Mouse (Mus musculus) limb, embryonic 10.5 days (tissue): ENCODE measurements around the gene Clasp1. TPM values are rescaled to one million over a fixed set of nuclear protein-coding genes. Genes with fewer than 3 reads are reported as not detected.

Experiments
- DNase-seq: peaks from one replicate; pipeline ENCODE4 v3.0.0-alpha.2; 2017; ENCODE audit warnings: low spot score
- H3K27ac ChIP-seq: fragments of 300-500 bp; sonication (generic); 2 replicates; pipeline ENCODE4 v1.5.1; 2016; ENCODE audit warnings: mild to moderate bottlenecking
- H3K27me3 ChIP-seq: fragments of 300-500 bp; sonication (generic); 2 replicates; pipeline ENCODE4 v1.6.1; 2016; ENCODE audit warnings: low read depth, mild to moderate bottlenecking; ENCODE audit not compliant: poor library complexity, severe bottlenecking
- H3K36me3 ChIP-seq: fragments of 300-500 bp; sonication (generic); 2 replicates; pipeline ENCODE4 v1.6.1; 2016; ENCODE audit warnings: mild to moderate bottlenecking, moderate library complexity
- H3K4me1 ChIP-seq: fragments of 300-500 bp; sonication (generic); 2 replicates; pipeline ENCODE4 v1.6.1; 2016
- H3K4me3 ChIP-seq: fragments of 300-500 bp; sonication (generic); 2 replicates; pipeline ENCODE4 v1.5.1; 2016; ENCODE audit warnings: mild to moderate bottlenecking, moderate library complexity
- H3K9me3 ChIP-seq: fragments of 300-500 bp; sonication (generic); replicated peaks from 2 replicates; pipeline ENCODE4 v1.6.1; 2016; ENCODE audit warnings: mild to moderate bottlenecking
- WGBS: fragments of 180-500 bp; shearing (Covaris S2); methylation state at CpG from one replicate; pipeline ENCODE4 v1.1.7; 2016; 5-methylcytosine and 5-hydroxymethylcytosine counted together
- polyA plus RNA-seq: library from polyadenylated mRNA; unstranded; fragments of >200 nt; fragmentation: Nextera tagmentation; extraction: Ambion mirVana; gene quantifications from 2 replicates; pipeline ENCODE4 v1.2.1, GENCODE M21; 2016

The Clasp1 gene
- polyA plus RNA-seq, 1 experiment from 2014 or later: 90.1 TPM

- Histone ChIP-seq H3K27ac (no peak overlapping the region), H3K36me3 (0 out of 2 replicates have a peak, but pooled peaks cover 3% of the 10 kb centered on the region), H3K4me3 (no peak overlapping the region), H3K9me3 (no peaks in the 10 kb centered on the region), H3K27me3 (no peaks in the 10 kb centered on the region), H3K4me1 (no peaks in the 10 kb centered on the region)
- no peak for DNase-seq
- 69% methylated on average over 3 of the region's 3 CpGs for WGBS
Observed at GRCm38 (mm10) chr1:118444988-118445387, 56.1 kb downstream of the Clasp1 start.

- no peak for DNase-seq
- 91% methylated on average over 6 of the region's 6 CpGs for WGBS
Observed at GRCm38 (mm10) chr1:118445441-118445840, 56.6 kb downstream of the Clasp1 start.

GRCm38 (mm10) chr1:118446006-118446405, 57.1 kb downstream of the Clasp1 start:
- DNase-seq: no peak
- no peaks in the 10 kb centered on the region for H3K9me3 ChIP-seq

More at GRCm38 (mm10) chr1:118445441-118445840, 56.6 kb downstream of the Clasp1 start:
- Histone ChIP-seq H3K4me1 (no peaks in the 10 kb centered on the region), H3K4me3 (no peak overlapping the region), H3K27ac (no peak overlapping the region), H3K36me3 (0 out of 2 replicates have a peak, but pooled peaks cover 3% of the 10 kb centered on the region), H3K27me3 (no peaks in the 10 kb centered on the region), H3K9me3 (no peaks in the 10 kb centered on the region)

DNA sequence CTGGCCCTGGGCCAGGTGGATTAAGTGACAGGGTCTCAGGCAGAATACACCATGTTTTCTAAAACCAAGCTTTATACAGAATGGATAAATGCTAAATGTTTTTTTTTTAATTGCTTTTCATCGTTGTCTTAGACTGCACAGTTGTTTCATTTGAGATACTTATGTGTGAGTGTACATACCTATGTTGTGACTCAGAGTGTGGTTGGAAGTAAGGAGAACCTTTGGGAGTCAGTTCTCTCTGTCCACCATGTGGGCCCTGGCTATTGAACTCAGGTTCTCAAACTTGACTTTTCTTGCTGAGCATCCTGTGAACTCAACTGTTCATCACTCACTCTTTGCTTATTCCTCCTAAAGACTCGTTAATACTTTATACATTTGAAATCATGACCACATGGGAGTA, 58.3 kb downstream of the Clasp1 start:
- H3K27me3 ChIP-seq: no peaks in the 10 kb centered on the region
- H3K4me3 ChIP-seq: no peak overlapping the region
- no peaks in the 10 kb centered on the region for H3K36me3 ChIP-seq
- H3K27ac ChIP-seq: no peak overlapping the region
- DNase-seq: no peak
- H3K4me1 ChIP-seq: no peaks in the 10 kb centered on the region
- no peaks in the 10 kb centered on the region for H3K9me3 ChIP-seq
- 96% methylated on average over 2 of the region's 2 CpGs for WGBS

More at GRCm38 (mm10) chr1:118446006-118446405, 57.1 kb downstream of the Clasp1 start:
- no peaks in the 10 kb centered on the region for H3K36me3 ChIP-seq
- no peaks in the 10 kb centered on the region for H3K27me3 ChIP-seq
- H3K4me1 ChIP-seq: no peaks in the 10 kb centered on the region
- H3K27ac ChIP-seq: no peak overlapping the region
- no peak overlapping the region for H3K4me3 ChIP-seq
- WGBS: 96% methylated on average over 3 of the region's 3 CpGs

DNA sequence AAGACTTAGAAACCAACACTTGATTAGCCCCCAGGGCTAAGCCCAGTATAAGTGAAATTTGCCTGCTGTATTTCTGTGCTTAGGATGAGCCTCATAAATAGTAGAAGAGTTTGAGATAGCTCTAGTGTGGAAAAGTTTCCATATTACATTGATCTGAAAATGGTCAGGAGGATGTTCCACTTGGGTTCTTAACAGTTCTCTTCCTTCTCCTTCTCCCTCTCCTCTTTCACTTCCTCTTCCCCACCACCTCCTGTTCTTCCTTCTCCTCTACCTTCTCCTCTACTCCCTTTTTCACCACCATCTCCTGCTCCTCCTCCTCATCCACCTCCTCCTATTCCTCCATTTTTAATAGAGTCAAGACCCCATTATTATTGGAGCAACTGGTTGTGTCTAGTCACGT, 59.4 kb downstream of the Clasp1 start:
- no peak for DNase-seq
- WGBS: 96% methylated on average over 1 of the region's 1 CpGs
- H3K27me3 ChIP-seq: no peaks in the 10 kb centered on the region

DNA sequence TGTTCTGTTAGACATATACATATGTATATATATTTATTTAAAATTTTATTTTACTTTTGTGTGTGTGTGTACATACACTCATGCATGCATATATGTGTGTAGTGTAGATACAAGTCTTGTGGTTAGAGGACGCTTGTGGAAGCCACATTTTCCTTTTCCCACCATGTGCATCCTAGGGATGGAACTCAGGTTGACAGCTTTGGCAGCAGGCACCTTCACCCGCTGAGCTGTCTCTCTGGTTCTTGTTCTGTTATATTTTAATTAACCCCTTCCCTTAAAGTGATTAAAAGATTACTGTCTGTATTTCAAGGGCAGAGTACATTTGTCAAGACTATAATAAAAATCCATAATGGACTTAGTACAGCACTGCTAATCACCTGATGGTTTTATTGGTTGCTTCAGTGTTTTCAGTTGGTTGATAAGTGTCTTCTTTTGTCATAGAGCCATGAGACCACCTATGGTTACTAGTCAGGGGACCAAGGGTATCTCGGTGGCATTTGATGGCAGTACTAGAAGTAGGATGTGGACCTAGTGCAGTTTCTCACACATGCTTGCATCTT, 62.1 kb downstream of the Clasp1 start:
- Histone ChIP-seq H3K36me3 (no peaks in the 10 kb centered on the region), H3K27ac (no peak overlapping the region), H3K27me3 (no peaks in the 10 kb centered on the region), H3K4me1 (no peaks in the 10 kb centered on the region), H3K4me3 (no peak overlapping the region), H3K9me3 (no peaks in the 10 kb centered on the region)
- 91% methylated on average over 3 of the region's 3 CpGs for WGBS
- no peak for DNase-seq

More for the DNA sequence above, 59.4 kb downstream of the Clasp1 start:
- Histone ChIP-seq H3K27ac (no peak overlapping the region), H3K4me1 (no peaks in the 10 kb centered on the region), H3K9me3 (no peaks in the 10 kb centered on the region), H3K36me3 (no peaks in the 10 kb centered on the region), H3K4me3 (no peak overlapping the region)

- no peak overlapping the region for H3K4me3 ChIP-seq
- H3K36me3 ChIP-seq: no peaks in the 10 kb centered on the region
- WGBS: 90% methylated on average over 4 of the region's 4 CpGs
- no peaks in the 10 kb centered on the region for H3K9me3 ChIP-seq
- no peak for DNase-seq
- no peak overlapping the region for H3K27ac ChIP-seq
- H3K4me1 ChIP-seq: peaks cover 23% of the 10 kb centered on the region
- no peaks in the 10 kb centered on the region for H3K27me3 ChIP-seq
Observed at GRCm38 (mm10) chr1:118453577-118453976, 64.7 kb downstream of the Clasp1 start.

DNA sequence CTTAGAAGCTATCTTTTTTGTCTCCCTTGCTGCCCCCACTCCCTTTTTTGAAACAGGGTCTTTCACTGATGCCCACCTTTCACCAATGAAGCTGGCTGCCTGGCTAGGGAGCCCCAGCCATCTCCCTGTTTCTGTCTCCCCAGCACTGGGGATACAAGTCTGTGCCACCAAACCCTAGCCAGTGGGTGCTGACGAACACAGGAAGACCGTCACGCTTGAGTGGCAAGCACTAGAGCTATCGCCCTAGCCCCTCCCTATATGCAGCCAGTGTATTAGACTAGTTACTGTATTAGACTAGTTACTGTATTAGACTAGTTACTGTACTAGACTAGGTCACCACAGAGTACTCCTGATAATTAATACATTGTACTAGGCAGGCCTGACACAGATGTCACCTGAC, 66.0 kb downstream of the Clasp1 start:
- Histone ChIP-seq H3K27ac (no peak overlapping the region), H3K27me3 (no peaks in the 10 kb centered on the region), H3K9me3 (no peaks in the 10 kb centered on the region), H3K4me1 (peaks cover 30% of the 10 kb centered on the region), H3K36me3 (no peaks in the 10 kb centered on the region), H3K4me3 (no peak overlapping the region)
- WGBS: 95% methylated on average over 4 of the region's 4 CpGs
- no peak for DNase-seq

GRCm38 (mm10) chr1:118457256-118457882, 68.5 kb downstream of the Clasp1 start:
- Histone ChIP-seq H3K9me3 (no peaks in the 10 kb centered on the region), H3K27me3 (no peaks in the 10 kb centered on the region), H3K36me3 (peaks cover 18% of the 10 kb centered on the region), H3K4me3 (no peak overlapping the region), H3K4me1 (peaks cover 33% of the 10 kb centered on the region), H3K27ac (no peak overlapping the region)
- WGBS: 64% methylated on average over 11 of the region's 11 CpGs
- no peak for DNase-seq

GRCm38 (mm10) chr1:118457883-118458259, 69.0 kb downstream of the Clasp1 start:
- H3K27ac ChIP-seq: no peak overlapping the region
- H3K9me3 ChIP-seq: no peaks in the 10 kb centered on the region
- WGBS: 52% methylated on average over 1 of the region's 1 CpGs
- peaks cover 23% of the 10 kb centered on the region for H3K36me3 ChIP-seq
- H3K4me3 ChIP-seq: no peak overlapping the region
- no peaks in the 10 kb centered on the region for H3K27me3 ChIP-seq
- DNase-seq: no peak
- H3K4me1 ChIP-seq: peaks cover 33% of the 10 kb centered on the region

DNA sequence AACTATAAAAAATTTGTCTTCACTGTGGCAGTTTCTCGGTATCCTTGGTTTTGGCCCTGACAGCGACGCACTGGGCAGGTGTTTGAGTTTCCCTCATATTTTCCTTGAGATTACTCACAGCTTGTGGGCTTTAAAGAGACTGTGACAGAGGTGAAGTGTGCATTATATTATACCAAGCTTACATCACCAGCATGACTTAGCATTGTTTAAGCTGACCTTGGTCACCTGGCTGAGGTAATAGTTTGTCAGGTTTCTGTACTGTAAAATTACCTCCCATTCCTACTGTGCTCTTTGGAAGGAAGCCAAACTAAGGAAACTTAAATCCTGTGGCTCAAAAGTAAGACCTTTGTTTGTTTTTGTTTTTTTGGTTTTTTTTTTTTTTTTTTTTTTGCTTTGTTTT, 69.4 kb downstream of the Clasp1 start:
- Histone ChIP-seq H3K9me3 (no peaks in the 10 kb centered on the region), H3K27me3 (no peaks in the 10 kb centered on the region), H3K36me3 (peaks cover 27% of the 10 kb centered on the region), H3K4me3 (0 out of 2 replicates have a peak overlapping the region, but pooled peaks have one; percentile 51), H3K27ac (no peak overlapping the region), H3K4me1 (peaks cover 33% of the 10 kb centered on the region)
- WGBS: 72% methylated on average over 3 of the region's 3 CpGs
- DNase-seq: no peak

DNA sequence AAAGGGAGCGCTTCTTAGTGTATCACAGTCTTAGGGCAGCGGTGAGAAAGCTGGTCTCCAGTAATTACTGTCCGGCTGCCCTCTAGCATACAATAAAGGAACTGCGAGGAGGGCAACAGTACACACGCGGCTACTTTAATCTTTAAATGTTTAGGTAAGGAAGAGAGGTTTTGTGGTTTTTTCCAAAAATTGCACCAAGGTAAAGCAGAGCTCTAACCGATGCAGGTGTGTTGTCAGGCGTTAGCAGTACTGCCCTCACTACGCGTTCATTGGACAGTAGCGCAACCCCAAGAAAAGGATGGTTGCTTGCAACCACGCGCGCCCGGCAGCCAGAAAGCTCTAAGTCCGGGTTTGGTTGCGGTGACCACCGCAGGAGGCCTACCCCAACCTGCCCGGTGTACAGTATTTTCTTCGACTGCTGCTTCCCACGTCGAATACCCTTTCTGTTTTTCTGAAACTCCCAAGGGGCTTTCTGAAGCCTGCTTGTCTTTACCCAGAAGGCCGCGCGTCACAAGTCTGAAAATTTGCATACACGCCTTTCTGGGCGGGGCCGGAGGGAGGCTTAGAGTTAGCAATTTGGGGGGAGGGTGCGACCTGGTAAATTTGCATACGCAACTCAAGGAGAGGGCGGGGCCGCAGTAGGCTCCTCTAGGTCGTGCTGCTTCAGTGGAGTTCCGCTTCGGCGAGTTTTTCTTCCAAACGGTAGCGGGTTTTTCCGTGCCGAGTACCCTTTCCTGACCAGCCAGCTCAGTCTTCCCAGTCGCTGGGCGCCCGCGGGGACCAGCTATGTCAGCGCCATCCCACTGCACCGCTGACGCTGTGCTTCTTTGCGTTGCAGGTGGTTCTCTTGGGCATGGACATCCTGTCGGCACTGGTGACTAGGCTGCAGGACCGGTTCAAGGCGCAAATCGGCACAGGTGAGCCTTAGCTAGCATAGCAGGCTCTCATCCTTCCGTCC, 70.4 kb downstream of the Clasp1 start:
- 2% methylated on average over 53 of the region's 53 CpGs for WGBS
- Histone ChIP-seq H3K9me3 (no peaks in the 10 kb centered on the region), H3K27ac (peak overlapping the region; percentile 91), H3K36me3 (peaks cover 37% of the 10 kb centered on the region), H3K4me3 (peak overlapping the region; percentile 51), H3K27me3 (no peaks in the 10 kb centered on the region), H3K4me1 (peaks cover 33% of the 10 kb centered on the region)
- DNase-seq: peak; percentile 89

GRCm38 (mm10) chr1:118460716-118461115, 71.9 kb downstream of the Clasp1 start:
- Histone ChIP-seq H3K36me3 (peaks cover 52% of the 10 kb centered on the region), H3K4me3 (no peak overlapping the region), H3K4me1 (peaks cover 33% of the 10 kb centered on the region), H3K27me3 (no peaks in the 10 kb centered on the region), H3K9me3 (no peaks in the 10 kb centered on the region), H3K27ac (no peak overlapping the region)
- DNase-seq: no peak
- WGBS: 95% methylated on average over 5 of the region's 5 CpGs
